Mouse (Mus musculus) adrenal gland, postnatal 10 days (tissue): ENCODE data around the gene Defb43. TPM values are rescaled to one million over a fixed set of nuclear protein-coding genes. Genes with fewer than 3 reads are reported as not detected.
A peak's percentile ranks its signal among the peaks of the same experiment; 100 is the strongest.

ENCODE experiments used
- DNase-seq: peaks from one replicate; pipeline ENCODE4 v3.0.0; 2021; ENCODE audit warnings: mixed read lengths
- total RNA-seq, 2 experiments: library from RNA; stranded (reverse); gene quantifications; 2 replicates each; pipeline ENCODE4 v1.2.3; 2021

Defb43 gene
- total RNA-seq, 2 experiments from 2014 or later: not detected

DNA sequence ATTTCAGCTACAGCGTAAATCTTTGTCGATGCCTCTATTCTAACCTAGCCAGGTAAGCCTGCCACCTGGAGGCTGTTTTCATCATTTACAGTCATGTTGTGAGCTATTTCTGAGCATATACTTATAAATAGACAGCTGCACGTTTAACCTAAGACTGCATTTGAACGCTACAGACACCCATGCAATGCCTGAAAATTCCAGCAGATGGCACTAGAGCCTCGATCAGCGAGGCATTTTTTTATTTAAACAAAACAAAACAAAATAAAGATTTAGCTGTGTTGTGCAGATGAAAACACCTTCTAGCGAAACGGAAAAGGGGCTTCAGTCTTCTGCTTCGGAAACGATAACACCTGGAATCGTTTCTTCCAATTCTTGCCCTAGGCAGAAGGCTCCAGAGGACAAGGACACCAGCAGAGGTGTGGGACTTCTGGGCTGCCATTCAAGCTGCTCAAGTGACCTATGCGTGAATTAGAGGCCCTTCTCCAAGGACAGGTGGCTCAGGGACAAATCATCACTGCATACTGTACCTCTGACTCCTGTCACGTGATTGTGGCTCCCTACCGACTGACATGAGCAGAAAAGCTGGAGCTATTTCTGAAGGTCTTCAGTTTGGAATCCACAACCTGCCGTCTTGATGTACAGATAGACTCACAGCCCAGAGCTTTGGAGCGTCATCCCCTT lies 55.2 kb downstream of the Defb43 start:
- DNase-seq: peak; percentile 85

Other genes with a start within 250 kb of the Defb43 start
- gene Wdfy2, start 174.1 kb upstream of the Defb43 start, total RNA-seq: 10 to 100 TPM; 25.5 to 29.0 TPM
- gene Defb48, start 27.3 kb upstream of the Defb43 start, total RNA-seq: not detected
- not detected for gene Defb47, start 13.7 kb upstream of the Defb43 start, total RNA-seq
- 1 to 10 TPM; 1.9 to 3.9 TPM for gene Defb42, start 35.2 kb downstream of the Defb43 start, total RNA-seq
- gene Defb30, start 38.2 kb downstream of the Defb43 start, total RNA-seq: not detected